Mouse (Mus musculus) natural killer cell, adult 2 months (primary cell): ENCODE results near the gene Bmper.

Experiments used
- DNase-seq, 2 experiments: peaks; one replicate each; pipeline ENCODE4 v3.0.0; 2022; ENCODE audit warnings: low spot score in 2 of 2

Bmper gene

GRCm38 (mm10) chr9:23222841-23223548 is at the start of gene Bmper:
Bmper (plus strand) TSS chr9:23223076.
- no peak for DNase-seq

- DNase-seq: no peak
These were observed 45.4 kb upstream of the Bmper start for GRCm38 (mm10) chr9:23177476-23177875.

DNA sequence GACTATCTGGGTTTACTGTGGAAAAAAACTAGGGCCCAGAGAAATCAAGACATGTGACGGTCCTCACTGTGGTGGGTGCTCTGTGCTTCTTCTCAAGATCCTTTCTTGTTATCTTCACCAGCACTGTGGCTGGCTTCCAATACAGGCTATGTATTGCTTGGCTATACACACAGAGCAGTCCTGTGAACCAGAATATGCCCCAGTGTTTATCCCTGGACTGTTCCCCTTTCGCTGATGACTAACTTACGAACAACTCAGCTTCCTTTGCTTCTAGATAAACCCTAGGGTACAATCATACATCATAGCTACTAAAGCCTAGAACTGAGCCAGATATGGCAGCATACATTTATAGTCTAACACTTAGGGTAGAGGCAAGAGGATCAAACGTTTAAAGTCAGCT is 35.7 kb upstream of the Bmper start:
- no peak for DNase-seq

DNA sequence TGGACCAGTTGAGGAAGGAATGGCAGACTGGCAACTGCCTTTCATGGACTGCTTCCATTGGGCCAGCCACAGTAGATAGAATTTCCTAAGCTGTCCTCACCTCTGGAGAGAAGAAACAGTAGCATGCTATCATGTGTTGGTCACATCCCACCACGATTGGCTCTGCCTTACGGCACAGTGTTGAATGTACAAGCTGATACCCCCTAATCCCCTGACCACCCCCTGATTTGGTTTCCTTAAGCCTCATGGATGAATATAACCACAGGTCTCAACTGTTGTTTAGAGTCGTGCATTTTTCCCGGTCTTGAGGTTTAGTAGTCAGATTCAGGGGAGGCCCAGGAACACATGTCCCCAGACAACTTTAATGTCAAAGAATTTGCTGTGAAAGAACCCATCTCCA is 34.7 kb upstream of the Bmper start:
- no peak for DNase-seq

DNA sequence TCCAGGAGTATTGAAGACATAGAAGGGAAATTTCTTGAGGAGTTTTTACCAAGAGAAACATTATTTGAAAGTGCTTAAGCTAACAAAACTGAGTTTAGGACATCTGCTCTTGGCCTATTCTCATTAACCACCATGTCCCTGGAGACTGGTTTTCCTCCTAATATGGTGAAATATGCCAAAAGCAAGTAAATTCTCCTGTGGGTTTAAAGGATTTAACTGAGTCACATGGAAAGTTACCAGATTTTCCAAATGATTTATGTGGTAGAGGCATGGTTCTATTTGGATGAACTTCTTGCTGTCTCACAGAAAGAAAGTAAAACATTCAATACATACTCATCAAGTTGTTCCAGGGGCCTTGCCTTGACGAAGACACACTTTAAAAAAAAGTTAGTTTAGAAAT is 31.9 kb upstream of the Bmper start:
- DNase-seq: no peak

DNA sequence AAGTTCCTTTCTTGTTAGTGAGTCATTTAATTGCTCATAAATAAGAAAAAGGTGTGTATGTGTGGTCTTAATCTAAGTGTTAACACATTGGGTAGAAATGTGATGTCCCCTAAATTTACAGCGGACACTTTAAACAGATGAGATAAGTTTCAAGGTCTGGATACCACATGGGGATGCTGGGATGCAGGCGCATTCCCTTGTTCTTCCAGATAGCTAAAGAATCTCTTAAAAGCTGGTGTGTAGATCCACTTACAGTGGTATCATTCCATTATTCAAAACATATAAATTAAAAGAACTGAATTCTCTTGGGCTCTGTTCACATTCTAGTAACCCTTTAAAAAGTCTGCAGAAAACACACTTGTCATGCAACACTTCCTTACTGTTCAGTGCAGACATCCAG is 31.4 kb upstream of the Bmper start:
- DNase-seq: no peak

- DNase-seq: no peak
These were observed 30.1 kb upstream of the Bmper start for GRCm38 (mm10) chr9:23192567-23193331.

GRCm38 (mm10) chr9:23198996-23199395 is 23.9 kb upstream of the Bmper start:
- no peak for DNase-seq

- no peak for DNase-seq
These were observed 23.0 kb upstream of the Bmper start for GRCm38 (mm10) chr9:23199841-23200240.

DNA sequence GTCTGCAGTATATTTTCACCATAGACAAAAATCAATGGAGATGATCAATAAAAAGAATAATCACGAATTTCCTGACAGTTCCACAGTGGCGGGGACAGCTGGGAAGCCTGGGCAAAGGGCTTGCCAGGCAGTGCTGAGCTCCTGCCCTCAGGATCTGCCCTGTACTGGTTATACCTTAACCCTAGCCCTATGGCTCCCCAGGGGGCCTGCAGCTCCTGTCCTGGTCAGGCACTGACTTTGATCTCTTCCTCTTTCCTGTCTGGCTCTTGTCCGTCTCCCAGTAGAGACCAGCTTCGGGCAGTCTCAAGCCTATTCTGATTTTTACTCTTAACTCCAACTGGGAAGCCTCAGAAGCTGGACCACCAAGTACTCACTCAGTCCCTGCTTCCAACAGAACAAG is 22.0 kb upstream of the Bmper start:
- no peak for DNase-seq

DNA sequence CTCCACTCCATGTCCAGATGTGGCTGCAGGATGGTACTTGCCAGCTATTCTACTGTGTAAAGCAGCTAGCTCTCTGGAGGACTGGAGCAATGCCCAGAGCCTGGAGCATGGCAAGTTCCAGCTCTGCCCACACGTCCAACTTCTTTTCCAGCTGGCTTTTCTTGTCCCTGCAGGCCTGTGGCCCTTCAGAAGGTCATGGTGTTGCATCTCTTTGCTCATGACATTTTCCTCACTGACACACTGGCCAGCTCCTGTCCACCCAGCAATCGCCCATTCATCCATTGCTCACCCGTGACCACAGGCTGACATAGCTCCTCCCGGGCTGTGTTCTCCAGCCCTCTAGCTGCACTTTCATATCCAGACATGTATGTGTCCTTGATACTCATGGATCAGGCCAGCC is 20.4 kb upstream of the Bmper start:
- DNase-seq: no peak

- no peak for DNase-seq
These were observed 18.3 kb upstream of the Bmper start for GRCm38 (mm10) chr9:23204339-23205288.

DNA sequence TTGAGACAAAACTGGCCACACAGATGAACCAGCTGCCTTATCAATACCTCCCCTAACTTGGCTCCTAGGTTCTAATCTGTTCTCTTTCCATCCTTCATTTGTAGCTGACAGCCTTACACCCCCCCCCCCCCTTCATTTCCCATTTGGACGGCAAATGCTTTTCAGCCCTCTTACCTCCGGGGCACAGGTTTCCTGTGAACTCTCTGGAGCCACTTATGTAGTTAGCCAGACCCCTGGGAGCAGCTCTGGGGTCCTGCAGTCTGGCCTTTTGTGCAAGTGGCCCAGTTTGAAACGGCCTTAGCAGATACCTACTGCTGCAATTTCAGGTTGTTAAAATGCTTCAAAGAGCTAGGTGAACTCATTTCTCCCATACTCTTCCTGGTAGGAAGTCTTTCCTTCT is 17.6 kb upstream of the Bmper start:
- no peak for DNase-seq

DNA sequence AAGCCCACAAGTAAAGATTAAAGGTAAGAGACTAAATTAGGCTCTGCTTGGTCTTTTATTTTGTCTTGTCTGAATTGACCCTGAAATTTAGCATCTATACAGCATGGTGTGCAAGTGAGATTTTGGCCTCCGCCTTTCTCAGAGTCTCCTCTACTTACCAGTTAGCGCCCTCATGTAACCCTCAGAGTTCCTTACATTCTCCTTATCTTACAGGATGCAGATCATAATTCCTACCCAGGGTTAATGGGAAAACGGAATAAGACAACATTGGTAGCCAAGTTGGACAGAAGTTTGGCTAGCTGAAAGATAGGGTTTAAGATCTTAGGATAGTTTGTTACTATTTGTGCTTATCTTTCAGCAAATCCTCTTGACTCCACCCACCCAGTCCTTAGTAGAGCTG is 17.1 kb upstream of the Bmper start:
- no peak for DNase-seq

- DNase-seq: no peak
These were observed 16.7 kb upstream of the Bmper start for GRCm38 (mm10) chr9:23206181-23206580.

DNA sequence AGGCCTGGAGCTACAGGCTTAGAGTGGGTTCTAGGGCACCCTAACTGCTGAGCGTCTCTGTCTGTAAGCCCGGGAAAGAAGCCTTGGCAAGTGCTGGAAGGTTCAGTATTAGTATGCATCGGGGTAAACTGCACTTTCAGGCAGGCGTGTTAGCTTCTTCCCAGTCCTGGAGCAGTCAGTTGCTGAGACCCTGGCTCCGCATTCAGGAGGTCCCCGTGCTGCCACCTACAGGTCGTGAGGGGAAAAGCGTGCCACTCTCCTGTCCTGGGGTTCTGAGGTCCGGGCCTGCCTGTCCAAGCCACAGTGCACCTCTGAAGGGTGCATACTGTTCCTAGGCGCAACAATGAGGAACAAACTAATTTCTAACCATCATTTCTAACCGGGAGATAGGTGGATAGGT is 10.6 kb upstream of the Bmper start:
- peak; percentile 4 to 37 for DNase-seq

DNA sequence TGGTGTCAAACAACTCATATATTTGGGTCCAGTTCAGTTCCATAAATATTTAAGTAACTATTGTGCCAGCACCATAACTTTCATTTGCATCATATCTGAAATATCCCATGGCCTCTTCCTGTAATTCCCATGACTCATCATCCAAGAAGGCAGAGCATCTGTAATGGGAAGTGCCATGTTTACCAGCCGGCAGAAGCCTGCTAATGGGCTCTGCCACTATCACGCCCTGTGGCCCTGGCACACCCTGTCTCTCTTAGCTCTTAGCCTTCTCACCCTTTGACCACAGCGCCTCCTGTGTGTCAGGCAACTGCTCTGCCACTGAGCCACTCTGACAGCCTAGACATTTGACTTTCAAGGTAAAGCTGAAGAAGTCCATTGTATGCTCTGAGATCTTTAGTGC is 3.1 kb upstream of the Bmper start:
- no peak for DNase-seq

DNA sequence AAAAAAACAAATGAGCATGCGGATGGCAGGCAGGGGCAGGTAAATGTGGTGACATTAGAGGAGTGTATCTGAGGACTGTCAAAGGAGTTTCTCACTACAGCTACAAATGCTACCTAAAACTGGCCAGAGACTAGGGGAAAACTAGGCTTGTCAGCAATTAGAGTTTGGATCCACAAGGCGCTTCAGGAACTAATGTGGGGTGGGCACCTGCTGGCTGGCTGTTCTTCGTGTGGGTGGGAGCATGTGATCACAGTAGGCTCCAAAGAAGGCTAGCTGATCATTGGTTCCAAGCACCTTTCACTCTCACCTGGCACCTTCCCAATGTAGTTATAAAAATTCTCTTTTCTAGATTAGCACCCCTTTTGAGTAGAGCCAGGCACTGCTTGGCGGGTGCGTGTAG is 900 bp upstream of the Bmper start:
- no peak for DNase-seq

DNA sequence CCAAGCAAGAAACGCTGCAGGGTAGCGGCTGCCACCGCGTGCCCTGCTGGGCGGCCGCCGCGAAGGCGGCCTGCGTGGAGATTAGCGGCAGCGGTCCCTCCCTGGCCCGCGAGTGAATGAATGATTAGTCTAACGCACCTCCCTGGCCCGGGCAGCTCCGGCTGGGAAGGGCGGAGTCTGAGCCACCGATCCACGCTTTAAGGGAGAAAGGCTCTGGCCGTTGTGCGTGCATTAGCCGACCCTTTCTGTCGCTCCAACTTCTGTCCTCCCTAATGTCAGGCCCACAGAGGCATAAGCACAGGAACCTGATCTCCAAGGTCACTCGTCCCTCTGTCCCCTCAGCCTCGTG is 410 bp upstream of the Bmper start:
- no peak for DNase-seq

GRCm38 (mm10) chr9:23223549-23224077 is 737 bp downstream of the Bmper start:
- DNase-seq: no peak

- DNase-seq: no peak
These were observed 10.7 kb downstream of the Bmper start for GRCm38 (mm10) chr9:23233464-23234121.
